Mouse (Mus musculus): Measurements from ENCODE around the gene Pde4d.

Gene Pde4d

DNA sequence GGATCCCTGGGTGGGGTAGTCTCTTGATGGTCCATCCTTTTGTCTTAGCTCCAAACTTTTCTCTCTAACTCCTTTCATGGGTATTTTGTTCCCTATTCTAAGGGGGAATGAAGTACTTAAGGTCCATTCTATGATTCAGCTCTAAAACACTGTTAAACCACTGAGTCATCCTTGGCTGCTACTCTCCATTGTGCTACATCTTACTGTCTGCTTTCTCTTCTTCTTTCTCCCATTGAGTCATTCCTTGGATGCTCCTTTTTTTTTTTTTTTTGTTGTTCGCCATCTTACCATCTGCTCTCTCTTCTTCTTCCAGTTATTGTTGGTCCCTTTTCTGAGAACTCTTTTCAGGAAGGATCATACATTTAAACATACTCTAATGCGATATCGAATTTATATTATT, 30.7 kb downstream of the Pde4d start:
- in situ Hi-C loops (cut with MboI; ENCODE audit: low pct_unique_long_range_greater_than_20kb in 1 of 2, low sequenced_read_pairs in 2 of 2, unreplicated experiment in 1 of 2): loop anchor here in 1 of 2 experiments (10.0 kb wide), 1 partner anchor 64 kb away; no protein-coding TSS in a partner anchor

DNA sequence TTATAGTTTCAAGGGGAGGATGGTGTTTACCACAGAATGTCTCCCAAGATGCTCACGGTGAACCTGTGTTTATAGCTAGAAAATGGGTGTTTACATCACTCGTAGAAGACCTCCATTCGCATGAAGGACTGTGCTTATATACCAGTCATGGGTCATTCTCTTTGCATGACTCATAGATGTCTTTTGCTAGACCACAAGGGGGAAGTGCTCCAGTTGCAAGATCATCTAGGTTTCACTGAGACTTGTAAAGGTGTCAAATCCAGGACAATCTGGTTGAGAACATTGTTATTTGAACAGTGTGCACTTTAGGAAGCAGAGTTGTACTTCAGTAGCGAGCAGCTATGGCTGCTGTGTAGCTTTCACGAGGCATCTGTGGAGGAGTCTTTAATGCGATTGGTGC, 35.3 kb downstream of the Pde4d start:
- in situ Hi-C loops (cut with MboI; ENCODE audit: low pct_unique_long_range_greater_than_20kb in 1 of 2, low sequenced_read_pairs in 2 of 2, unreplicated experiment in 1 of 2): loop anchor here in 1 of 2 experiments (10.0 kb wide), 1 partner anchor 60 kb away; no protein-coding TSS in a partner anchor

DNA sequence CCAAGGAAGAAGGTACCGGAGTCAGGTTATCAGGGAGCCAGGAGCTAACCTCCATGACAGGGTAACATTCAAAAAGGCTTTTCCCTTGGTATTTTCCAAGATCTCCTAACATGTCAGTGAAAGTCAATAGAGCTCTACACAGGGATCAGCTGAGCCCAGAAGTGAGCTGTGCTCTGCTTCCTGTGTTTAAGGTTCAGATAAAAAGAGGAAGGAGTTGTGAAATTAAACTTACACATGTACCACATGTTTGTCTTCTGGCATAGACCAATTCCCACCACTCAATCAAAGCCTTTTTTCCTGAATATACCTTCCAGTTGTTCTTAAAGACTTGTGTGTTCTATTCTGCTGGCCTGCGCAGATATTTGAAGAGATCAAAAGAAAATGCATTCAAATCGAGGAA, 37.3 kb downstream of the Pde4d start:
- in situ Hi-C loops (cut with MboI; ENCODE audit: low pct_unique_long_range_greater_than_20kb in 1 of 2, low sequenced_read_pairs in 2 of 2, unreplicated experiment in 1 of 2): loop anchor here in 1 of 2 experiments (10.0 kb wide), 1 partner anchor 58 kb away; no protein-coding TSS in a partner anchor

DNA sequence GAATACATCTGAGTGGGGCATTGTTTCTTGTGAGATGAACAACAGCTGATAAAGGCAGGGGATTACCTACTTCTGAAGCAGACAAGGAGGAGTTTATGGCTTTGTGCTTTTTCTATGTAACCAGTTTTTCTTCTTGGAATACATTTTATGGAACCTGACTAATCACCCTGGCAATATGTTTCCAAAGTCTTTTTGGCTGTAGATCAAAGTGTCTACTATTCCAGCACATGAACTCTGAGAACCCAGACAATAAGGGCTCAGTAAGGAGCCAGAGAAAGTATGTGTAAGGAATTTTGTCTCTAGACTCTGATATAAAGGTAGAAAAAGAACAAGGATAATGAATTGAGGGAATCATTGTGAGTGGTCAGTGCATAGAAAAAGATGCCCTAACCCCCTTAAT, 40.1 kb downstream of the Pde4d start:
- in situ Hi-C loops (cut with MboI; ENCODE audit: low pct_unique_long_range_greater_than_20kb in 1 of 2, low sequenced_read_pairs in 2 of 2, unreplicated experiment in 1 of 2): loop anchor here in 1 of 2 experiments (10.0 kb wide), 1 partner anchor 55 kb away; no protein-coding TSS in a partner anchor

DNA sequence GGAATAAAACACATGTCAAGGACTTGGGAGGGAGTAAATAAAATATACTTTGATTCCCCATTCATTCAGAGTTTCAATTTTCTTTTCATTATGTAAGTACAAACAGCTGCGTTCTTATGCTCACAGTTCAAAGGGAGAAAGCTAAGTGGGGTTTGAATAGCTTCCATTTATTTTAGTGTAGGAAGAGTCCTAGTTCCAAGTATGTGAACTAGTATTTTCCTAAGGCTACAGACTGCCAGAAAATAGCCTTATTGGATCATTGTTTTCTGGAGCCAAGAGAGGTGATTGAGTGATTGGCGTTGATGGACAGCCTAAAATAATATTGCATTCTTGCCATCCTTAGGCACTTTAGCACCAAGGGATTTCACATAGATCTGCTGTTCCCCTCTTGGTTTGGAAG, 41.1 kb downstream of the Pde4d start:
- in situ Hi-C loops (cut with MboI; ENCODE audit: low pct_unique_long_range_greater_than_20kb in 1 of 2, low sequenced_read_pairs in 2 of 2, unreplicated experiment in 1 of 2): no loop called here

DNA sequence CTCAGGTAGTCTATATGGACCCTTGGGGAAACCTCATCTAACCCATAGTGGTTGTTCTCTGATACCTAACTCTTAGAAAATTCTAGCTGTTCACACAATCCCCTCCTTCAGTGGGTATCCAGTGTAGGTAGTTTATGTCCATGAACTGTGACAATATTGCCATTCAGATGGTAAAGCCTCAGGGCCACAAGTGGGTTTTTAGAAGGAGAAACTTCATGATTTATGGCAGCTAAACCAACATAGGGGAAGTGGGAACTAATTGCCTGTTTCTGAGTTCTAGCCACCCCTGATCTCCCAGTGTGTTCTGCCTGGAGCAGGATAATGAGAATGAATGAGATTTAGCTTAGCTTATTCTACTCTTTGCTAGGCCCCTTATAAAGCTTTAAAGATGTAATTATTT, 43.1 kb downstream of the Pde4d start:
- in situ Hi-C loops (cut with MboI; ENCODE audit: low pct_unique_long_range_greater_than_20kb in 1 of 2, low sequenced_read_pairs in 2 of 2, unreplicated experiment in 1 of 2): no loop called here

DNA sequence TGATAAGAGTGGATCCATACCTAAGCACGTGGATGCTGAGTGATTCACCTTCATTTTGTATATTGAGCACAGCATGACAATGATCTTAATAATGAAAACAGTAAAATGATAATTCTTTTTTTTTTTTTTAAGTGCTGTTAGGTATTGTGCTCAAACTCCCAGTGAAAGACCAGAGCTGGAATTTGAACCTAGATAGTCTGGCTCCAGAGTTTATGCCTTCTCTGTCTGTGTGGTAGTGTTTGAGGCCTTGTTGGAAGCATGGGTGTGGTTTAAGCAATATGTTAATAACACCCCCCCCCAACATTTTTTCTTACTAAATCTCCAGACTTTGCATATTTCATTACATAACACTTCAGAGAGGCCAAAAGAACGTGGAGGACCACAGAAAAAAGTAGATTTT, 44.6 kb downstream of the Pde4d start:
- in situ Hi-C loops (cut with MboI; ENCODE audit: low pct_unique_long_range_greater_than_20kb in 1 of 2, low sequenced_read_pairs in 2 of 2, unreplicated experiment in 1 of 2): no loop called here

DNA sequence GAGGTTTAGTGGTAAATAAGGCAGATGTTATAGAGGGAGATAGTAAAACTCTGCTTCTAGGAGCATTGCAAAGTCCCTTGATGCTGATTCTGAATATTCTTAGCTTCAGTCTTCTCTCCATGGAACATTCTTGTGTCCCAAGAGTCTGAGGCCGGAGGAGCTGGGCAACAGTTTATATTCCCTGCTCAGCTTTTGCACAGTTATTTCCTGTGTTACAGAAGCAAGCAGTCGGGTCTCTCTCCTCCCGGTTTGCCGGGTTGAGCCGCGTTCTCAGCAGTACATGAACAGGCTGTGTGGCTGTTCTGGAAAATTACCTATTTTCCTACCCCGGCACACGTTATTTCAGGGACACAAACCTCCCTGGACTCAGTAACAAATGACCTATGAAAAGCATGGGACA, 48.0 kb downstream of the Pde4d start:
- in situ Hi-C loops (cut with MboI; ENCODE audit: low pct_unique_long_range_greater_than_20kb in 1 of 2, low sequenced_read_pairs in 2 of 2, unreplicated experiment in 1 of 2): no loop called here

DNA sequence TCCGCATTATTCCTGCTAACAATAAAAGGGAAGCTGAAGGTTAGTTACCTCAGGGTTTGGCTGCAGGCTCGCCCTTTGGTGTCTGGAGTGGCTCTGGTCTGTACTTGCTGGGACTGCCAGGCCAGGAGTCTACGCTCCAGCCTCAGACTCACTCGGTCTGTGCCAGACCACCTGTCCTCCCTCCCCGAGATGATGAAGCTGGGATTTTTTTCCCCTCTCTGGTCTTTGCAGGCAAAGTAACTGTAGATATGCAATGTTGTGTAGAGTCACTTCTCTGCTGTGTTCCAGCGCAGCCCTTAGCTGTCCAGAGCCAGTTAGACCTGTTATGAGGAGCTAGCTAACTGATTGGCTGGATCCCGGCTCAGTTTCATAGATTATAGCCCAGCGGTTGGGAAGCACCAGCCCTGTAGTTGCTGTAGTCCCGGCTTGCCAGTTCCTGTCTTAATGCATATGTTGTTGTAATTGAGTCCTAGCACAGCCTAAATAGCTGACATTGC, 48.5 kb downstream of the Pde4d start:
- in situ Hi-C loops (cut with MboI; ENCODE audit: low pct_unique_long_range_greater_than_20kb in 1 of 2, low sequenced_read_pairs in 2 of 2, unreplicated experiment in 1 of 2): no loop called here

DNA sequence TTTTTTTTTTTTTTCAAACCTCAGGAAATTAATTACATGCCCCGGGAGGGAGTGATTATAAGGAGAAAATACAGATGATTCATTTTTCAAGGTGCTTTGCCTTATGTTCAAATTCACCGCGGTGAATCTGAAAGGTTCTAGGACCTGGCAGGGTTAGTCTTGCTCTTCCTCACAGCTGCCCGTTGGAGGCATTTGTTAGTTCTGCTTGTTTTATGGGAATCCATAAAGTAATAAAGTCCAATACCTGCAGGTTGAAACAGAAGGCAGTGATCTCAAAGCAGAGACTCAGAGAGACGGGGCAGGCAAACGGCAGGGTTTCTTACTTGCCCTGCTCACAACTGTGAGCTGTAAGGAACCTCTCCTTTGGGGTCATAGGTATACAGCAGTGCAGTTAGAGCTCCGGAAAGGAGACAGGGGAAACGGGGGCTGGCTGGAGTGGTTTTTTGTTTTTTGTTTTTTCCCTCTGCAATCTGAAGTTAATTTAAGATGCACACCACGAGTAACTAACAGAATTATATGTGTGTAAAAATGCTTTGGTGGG, 49.1 kb downstream of the Pde4d start:
- in situ Hi-C loops (cut with MboI; ENCODE audit: low pct_unique_long_range_greater_than_20kb in 1 of 2, low sequenced_read_pairs in 2 of 2, unreplicated experiment in 1 of 2): no loop called here

DNA sequence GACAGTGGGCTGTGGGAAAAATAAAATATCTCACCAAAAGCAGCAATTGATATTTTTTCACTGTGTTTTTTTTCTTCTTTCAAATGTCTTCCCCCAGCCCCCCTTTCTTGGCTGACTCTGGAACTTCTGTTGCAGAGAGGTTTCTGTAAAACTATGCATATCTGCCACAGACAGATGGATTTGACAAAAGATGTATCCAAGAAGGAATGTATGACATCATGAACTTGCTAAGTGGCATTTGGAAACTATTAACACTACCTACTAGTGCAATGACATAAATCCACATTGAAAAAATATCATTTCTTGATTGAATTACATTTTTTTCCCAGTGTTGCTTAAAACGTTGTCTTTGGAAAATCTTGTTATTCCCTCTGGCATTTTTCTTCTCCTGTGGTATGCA, 51.6 kb downstream of the Pde4d start:
- in situ Hi-C loops (cut with MboI; ENCODE audit: low pct_unique_long_range_greater_than_20kb in 1 of 2, low sequenced_read_pairs in 2 of 2, unreplicated experiment in 1 of 2): no loop called here

DNA sequence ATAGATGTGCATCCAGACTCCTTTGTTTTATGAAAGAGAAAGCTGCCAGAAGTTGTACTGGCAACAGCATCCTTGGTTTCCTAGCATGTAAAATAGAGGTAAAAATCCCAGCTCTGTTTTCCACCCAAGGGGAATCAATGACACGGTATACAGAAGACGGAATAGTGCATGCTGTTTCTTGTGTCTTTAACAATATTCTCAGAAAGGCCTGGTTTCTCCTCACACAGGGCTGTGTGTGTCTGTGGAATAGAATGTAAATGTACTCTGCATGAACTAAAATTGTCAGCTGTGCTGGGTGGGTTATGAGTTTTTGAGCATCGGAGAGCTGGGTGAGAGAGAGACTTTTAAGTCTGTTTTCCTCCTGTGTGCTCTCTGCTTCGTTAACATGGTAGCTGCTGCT, 74.8 kb downstream of the Pde4d start:
- in situ Hi-C loops (cut with MboI; ENCODE audit: low pct_unique_long_range_greater_than_20kb in 1 of 2, low sequenced_read_pairs in 2 of 2, unreplicated experiment in 1 of 2): no loop called here

DNA sequence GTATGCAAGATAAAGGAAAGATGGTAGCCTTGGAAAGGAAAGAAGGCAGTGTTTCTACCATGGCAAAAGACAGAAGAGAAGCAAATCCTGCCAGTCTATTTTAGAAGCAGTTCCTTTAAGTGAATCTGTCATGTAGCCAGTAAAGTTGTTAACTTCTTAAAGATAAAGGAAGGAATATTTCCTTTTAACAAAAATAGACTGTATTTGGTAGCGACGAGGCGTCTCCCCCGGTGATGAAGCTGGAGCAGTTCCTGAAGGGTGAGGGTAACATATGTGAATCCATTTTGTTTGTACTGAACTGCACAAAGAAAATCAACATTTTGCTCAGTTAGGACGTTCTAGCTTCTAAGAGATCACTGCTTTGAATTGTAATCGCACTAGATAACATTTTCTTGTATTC, 75.2 kb downstream of the Pde4d start:
- in situ Hi-C loops (cut with MboI; ENCODE audit: low pct_unique_long_range_greater_than_20kb in 1 of 2, low sequenced_read_pairs in 2 of 2, unreplicated experiment in 1 of 2): no loop called here

DNA sequence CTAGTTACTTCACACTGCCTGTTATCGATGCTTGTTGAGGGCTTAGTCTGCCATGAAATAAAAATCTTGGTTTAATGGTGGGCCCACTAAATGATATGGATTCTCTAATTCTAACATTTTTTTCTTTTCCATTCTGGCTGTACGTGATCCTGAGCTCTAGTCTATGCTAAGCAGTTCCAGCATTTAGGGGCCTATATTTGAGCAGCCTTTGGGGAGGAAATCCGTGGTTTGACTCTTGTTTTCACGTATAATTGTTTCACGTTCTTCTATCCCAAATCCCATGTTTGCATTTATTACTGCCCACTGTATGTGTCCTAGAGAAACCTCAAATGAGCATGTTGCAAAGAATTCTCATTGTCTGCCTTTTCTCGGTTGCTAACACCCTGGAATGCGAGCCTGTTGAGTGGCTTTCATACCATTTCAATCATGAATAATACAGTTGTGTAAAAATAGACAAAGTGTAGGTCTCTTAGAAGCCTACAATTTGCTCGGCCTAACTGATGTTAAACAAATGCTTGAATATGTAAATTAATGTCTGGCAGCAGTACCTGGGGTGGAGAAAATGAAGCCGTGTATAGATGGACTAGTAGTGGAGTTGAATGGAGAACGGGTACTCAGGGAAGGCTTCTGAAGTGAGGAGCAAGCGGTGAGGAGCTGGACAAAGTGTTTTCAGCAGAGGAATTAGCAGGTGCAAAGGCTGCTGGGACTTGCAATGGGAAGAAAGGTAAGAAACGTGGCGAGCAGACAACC, 76.7 kb downstream of the Pde4d start:
- in situ Hi-C loops (cut with MboI; ENCODE audit: low pct_unique_long_range_greater_than_20kb in 1 of 2, low sequenced_read_pairs in 2 of 2, unreplicated experiment in 1 of 2): no loop called here

DNA sequence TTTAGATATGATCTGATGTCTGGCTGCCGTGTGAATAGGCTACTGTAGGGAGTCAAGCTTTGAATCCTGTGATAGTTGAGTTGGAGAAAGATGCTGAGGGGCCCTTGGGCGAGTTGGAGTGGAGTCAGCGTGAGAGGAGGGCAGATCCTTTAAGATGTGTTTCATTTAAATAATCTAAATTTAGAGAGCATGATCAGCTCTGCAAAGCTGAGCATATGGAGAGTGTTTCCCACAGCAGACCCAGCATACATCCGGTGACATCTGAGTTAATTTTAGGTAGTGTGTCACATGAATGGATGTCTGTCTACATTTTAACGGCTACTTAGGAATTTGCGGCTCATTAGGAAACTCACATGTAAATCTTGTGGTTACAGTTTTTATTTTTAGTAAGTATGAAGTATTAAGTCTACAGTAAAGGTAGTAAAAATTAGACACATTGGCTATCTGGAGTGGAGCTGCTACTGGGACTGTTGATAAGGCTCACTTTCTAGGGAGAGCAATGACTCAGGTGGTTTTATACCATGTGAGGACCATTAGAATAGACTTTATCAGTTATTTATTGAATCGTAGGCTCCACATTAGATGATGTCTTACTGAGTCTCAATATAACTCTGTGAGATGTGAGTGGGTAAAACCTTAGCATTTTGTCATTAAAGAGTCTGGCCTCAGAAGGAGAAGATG, 77.5 kb downstream of the Pde4d start:
- in situ Hi-C loops (cut with MboI; ENCODE audit: low pct_unique_long_range_greater_than_20kb in 1 of 2, low sequenced_read_pairs in 2 of 2, unreplicated experiment in 1 of 2): no loop called here

DNA sequence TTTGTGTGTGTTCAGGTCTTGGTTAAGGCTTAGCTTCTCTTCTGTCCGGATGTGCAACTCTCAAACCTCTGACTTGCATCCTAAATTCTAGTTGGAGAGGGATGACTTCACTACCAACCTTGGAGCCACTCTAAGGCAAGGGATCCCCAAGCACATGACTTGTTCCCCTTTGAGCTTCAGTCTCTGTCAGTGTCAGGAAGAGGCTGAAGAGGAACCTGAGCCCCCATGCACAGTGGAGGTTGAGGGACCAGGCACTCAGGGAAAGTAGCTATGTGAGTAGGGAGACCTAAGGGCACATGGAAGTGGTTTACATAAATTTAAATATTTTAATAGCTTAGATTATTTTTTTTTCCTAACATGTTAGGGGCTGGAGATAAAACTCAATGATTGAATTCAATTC, 78.6 kb downstream of the Pde4d start:
- in situ Hi-C loops (cut with MboI; ENCODE audit: low pct_unique_long_range_greater_than_20kb in 1 of 2, low sequenced_read_pairs in 2 of 2, unreplicated experiment in 1 of 2): no loop called here

DNA sequence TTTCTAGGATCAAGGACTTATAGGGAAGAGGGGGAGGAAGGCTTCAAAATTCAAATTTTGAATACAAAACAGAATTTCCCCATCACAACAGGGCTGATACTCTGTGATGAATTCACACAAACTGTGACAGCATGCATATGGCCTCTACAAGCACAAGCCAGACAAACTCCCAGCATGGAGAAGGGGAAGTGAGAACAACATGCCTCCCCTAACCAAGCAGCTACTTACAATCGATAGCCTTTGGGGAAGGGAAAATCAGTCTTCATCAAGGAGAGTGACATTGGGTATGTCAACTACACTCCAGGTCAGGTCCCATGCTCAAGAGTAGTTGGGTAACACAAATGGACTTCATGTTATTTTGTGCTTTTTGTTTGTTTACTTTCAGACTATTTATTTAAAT, 83.1 kb downstream of the Pde4d start:
- in situ Hi-C loops (cut with MboI; ENCODE audit: low pct_unique_long_range_greater_than_20kb in 1 of 2, low sequenced_read_pairs in 2 of 2, unreplicated experiment in 1 of 2): no loop called here

DNA sequence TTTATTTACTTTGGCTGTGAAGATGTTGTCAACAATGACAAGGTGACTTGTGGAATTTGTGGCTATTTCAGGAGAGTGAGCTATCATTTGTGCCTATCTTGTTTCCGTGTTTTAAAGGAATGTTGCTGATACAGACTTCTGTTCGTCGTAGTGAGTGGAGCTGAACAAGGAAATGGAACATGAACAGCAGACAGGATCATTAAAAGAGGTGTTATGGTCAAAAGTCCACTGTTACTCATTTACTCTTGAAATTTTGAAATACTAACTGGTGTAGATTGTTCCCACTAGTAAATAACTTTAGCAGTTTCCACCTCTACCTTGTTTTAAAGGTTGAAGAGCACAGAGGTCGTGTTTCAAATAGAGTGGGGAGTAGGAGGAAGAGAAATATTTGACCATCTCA, 86.7 kb downstream of the Pde4d start:
- in situ Hi-C loops (cut with MboI; ENCODE audit: low pct_unique_long_range_greater_than_20kb in 1 of 2, low sequenced_read_pairs in 2 of 2, unreplicated experiment in 1 of 2): no loop called here

DNA sequence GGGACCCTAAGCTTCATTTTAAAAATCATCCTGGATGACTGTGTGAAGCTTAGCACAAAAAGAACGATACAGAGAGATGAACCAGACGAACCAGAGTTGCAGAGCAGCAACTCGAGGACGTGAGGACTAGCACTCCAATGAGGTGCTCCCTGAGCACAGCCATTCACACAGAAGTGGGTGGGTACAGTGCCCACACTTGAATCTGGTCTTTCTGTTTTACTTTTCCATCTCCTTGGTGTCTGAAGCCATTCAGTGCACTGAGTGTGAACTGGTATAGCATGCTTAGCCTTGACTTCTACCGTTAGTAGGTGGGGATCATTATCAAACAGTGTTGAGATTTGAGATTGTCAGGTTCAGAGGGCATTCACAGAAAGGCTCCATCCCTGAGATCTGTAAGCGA, 87.2 kb downstream of the Pde4d start:
- in situ Hi-C loops (cut with MboI; ENCODE audit: low pct_unique_long_range_greater_than_20kb in 1 of 2, low sequenced_read_pairs in 2 of 2, unreplicated experiment in 1 of 2): no loop called here
